Mouse (Mus musculus) ES-E14 (cell line): ENCODE measurements around the gene Psmb8. TPM values are rescaled to one million over a fixed set of nuclear protein-coding genes. Genes with fewer than 3 reads are reported as not detected.

Experiments used
- DNase-seq: peaks from one replicate; pipeline ENCODE4 v3.0.0-alpha.2; 2013; ENCODE audit warnings: low read depth, low spot score
- H3K27ac ChIP-seq: 2 replicates; pipeline ENCODE4 v1.5.1; 2012; ENCODE audit warnings: low read depth, mild to moderate bottlenecking, low read length, moderate library complexity, mixed read lengths; ENCODE audit not compliant: poor library complexity, insufficient read depth, severe bottlenecking
- H3K36me3 ChIP-seq: 2 replicates; pipeline ENCODE4 v1.6.1; 2012; ENCODE audit warnings: mild to moderate bottlenecking, low read length, moderate library complexity, mixed read lengths; ENCODE audit not compliant: control insufficient read depth, poor library complexity, insufficient read depth, severe bottlenecking
- H3K4me1 ChIP-seq, 2 experiments: fragments of 150-350 bp in 1 of 2; sonication (generic) in 1 of 2; 2 replicates each; pipeline ENCODE4 v1.6.1; 2012; ENCODE audit warnings: low read length in 2 of 2, mild to moderate bottlenecking in 1 of 2, mixed read lengths in 1 of 2; ENCODE audit not compliant: control insufficient read depth in 2 of 2, insufficient read depth in 2 of 2, poor library complexity in 1 of 2
- H3K4me3 ChIP-seq, 2 experiments: fragments of 150-350 bp in 1 of 2; sonication (generic) in 1 of 2; 2 replicates each; pipeline ENCODE4 v1.5.1; 2012; ENCODE audit warnings: low read length in 2 of 2, low read depth in 1 of 2, mild to moderate bottlenecking in 1 of 2, mixed read lengths in 1 of 2; ENCODE audit not compliant: insufficient read depth in 1 of 2, poor library complexity in 1 of 2, severe bottlenecking in 1 of 2
- H3K9ac ChIP-seq: 2 replicates; pipeline ENCODE4 v1.6.1; 2012; ENCODE audit warnings: low read depth, mild to moderate bottlenecking, low read length, mixed read lengths; ENCODE audit not compliant: poor library complexity, insufficient read depth, severe bottlenecking
- H3K9me3 ChIP-seq: fragments of 150-350 bp; sonication (generic); 2 replicates; pipeline ENCODE4 v1.6.1; 2012; ENCODE audit warnings: low read depth, mild to moderate bottlenecking, low read length; ENCODE audit not compliant: control insufficient read depth, insufficient read depth
- CHD2 ChIP-seq: IDR thresholded peaks from 2 replicates; pipeline ENCODE4 v1.6.1; 2014; ENCODE audit warnings: mild to moderate bottlenecking, low read depth, low read length, inconsistent platforms
- HCFC1 ChIP-seq: IDR thresholded peaks from 2 replicates; pipeline ENCODE4 v1.6.1; 2012; ENCODE audit warnings: low read length, inconsistent platforms, borderline replicate concordance; ENCODE audit not compliant: insufficient read depth
- MAFK ChIP-seq: IDR thresholded peaks from 2 replicates; pipeline ENCODE4 v1.6.1; 2014; ENCODE audit warnings: mild to moderate bottlenecking, low read depth, low read length, inconsistent platforms; ENCODE audit not compliant: insufficient read depth
- ZC3H11A ChIP-seq: IDR thresholded peaks from 2 replicates; pipeline ENCODE4 v1.6.1; 2012; ENCODE audit warnings: low read depth, mild to moderate bottlenecking, inconsistent platforms, low read length, borderline replicate concordance
- ZNF384 ChIP-seq: IDR thresholded peaks from 2 replicates; pipeline ENCODE4 v1.6.1; 2012; ENCODE audit warnings: low read depth, low read length, inconsistent platforms
- in situ Hi-C, 2 experiments: fragments of 600-800 bp; cut with MboI; formaldehyde crosslinking; loops; one replicate each; pipeline ENCODE4 v1.15.1; 2025; ENCODE audit warnings: low sequenced_read_pairs in 2 of 2, inconsistent platforms in 1 of 2; ENCODE audit not compliant: unreplicated experiment in 2 of 2
- total RNA-seq: library from RNA; depleted of rRNA; stranded (reverse); fragments of 300-350 nt; gene quantifications from 2 replicates; pipeline ENCODE4 v1.2.3, GENCODE M21; 2012; rRNA removed

The Psmb8 gene
- total RNA-seq, result 3.2 and 7.4 TPM in 2 replicates

DNA sequence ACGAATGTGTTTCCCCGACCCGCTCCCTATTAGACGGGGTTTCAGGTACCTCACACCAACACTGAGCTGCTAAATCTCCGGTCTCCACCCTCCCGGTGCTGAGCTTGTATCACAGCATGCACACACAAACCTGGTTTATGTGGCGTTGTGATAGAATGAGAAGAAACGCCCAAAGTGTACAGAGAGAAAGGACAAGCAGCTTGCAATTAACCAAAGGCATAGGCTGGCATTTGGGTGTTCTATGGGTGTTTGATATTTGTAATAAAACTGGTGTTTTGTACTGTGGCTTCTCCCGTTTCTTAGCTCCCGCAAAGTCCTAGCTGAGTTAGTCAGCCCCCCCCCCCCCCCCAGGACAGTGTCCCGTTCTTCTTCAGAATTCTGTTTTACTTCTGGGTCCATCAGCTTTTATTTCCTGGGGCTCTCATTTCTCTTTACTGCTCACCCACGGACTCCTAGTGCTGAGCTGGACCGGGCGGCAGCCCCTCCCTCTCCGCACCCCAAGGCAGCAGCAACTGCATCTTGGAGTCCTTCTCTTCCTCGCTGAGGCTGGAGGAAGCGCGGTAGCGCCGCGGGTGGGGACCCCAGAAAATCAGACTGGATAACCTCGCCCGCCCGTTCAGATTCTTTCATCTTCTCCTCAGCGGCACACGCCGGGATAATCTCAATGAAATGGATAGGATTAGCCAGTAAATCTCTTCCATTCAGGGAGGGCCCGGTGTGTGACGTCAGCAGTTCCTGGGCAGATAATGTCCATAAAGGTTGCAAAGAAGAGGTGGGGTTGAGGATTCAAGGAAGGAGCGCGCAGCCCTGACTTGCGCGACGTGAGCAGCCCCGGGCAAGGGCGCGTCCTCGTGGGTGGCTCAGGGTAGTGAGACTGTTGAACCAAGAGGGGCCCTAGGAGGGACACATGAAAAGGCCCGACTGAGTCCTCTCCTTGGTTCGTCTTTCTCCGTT, at the start of gene Psmb8:
Psmb8 (plus strand) TSS at position 781 of the 954 bp plus-strand sequence.
- H3K4me3 ChIP-seq, result peak within 1 kb of the TSS; percentile 54 to 58
- peak; percentile 71 for DNase-seq
- H3K36me3 ChIP-seq, result no peaks in the 10 kb centered on the region
- H3K4me1 ChIP-seq, result peaks cover 0 to 11% of the 10 kb centered on the region in 2 experiments; a peak in 1 of 4 replicates
- H3K9ac ChIP-seq, result peak within 1 kb of the TSS; percentile 62; the same call in 1 of the 2 replicates
- no peak within 1 kb of the TSS for H3K27ac ChIP-seq
- no peaks in the 10 kb centered on the region for H3K9me3 ChIP-seq
- TF ChIP-seq ZC3H11A, result no peak
- TF ChIP-seq CHD2, result peak; percentile 81; the same call in 1 of the 2 replicates
- TF ChIP-seq ZNF384, result no peak
- TF ChIP-seq MAFK, result no peak
- no peak for TF ChIP-seq HCFC1
- in situ Hi-C loops, result no loop called here

DNA sequence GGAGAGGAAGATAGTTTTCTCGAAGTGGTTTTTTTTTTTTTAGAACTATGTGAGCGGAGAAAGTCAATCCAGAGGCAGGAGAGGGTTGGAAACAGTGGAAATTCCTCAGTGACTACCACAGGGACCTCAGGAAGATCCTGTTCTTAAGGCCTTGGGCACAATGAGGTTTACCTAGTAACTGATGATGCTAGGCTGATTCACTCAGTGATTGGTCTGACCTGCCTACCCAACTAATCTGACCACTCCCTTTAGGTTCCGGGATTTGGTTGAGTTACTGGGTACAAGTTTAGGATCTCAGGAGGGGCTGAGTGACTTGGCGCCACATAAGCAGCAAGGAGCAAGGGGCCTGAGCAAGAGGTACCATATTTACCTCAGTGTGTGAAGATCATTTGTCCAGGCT, 44.6 kb upstream of the Psmb8 start, which contains the start of gene H2-DMb1:
H2-DMb1 (plus strand) TSS at position 150 of the 400 bp plus-strand sequence.
- Histone ChIP-seq H3K36me3 (no peaks in the 10 kb centered on the region), H3K4me1 (no peaks in the 10 kb centered on the region), H3K9ac (no peak within 1 kb of the TSS), H3K9me3 (no peaks in the 10 kb centered on the region), H3K27ac (no peak within 1 kb of the TSS), H3K4me3 (no peak within 1 kb of the TSS)
- in situ Hi-C loops, result no loop called here
- TF ChIP-seq CHD2, result peak; percentile 93
- TF ChIP-seq ZC3H11A, result no peak
- TF ChIP-seq MAFK, result no peak
- DNase-seq, result peak; percentile 69

DNA sequence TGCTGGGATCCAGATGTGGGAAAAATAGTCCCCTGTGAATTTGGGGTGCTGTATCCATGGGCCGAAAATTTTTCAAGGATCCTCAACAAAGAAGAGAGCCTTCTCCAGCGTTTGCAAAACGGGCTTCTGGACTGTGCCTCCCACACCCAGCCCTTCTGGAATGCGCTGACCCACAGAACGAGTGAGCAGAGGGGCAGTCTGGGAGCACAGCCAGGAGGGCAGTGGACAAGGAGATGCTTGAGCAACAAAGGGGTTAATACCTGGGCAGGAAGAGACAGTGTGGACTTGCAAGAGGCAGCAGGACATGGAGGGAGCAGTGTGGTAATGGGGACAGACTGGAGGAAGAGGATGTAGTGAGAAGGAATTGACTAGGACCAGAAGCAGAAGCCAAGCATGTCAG, 42.0 kb upstream of the Psmb8 start:
- Histone ChIP-seq H3K27ac (no peak overlapping the region), H3K4me3 (no peak overlapping the region), H3K9ac (no peak overlapping the region), H3K36me3 (no peaks in the 10 kb centered on the region), H3K9me3 (no peaks in the 10 kb centered on the region), H3K4me1 (no peaks in the 10 kb centered on the region)
- in situ Hi-C loops, result no loop called here
- TF ChIP-seq CHD2 (no peak), MAFK (no peak), ZC3H11A (no peak), ZNF384 (no peak), HCFC1 (no peak)
- DNase-seq, result no peak

DNA sequence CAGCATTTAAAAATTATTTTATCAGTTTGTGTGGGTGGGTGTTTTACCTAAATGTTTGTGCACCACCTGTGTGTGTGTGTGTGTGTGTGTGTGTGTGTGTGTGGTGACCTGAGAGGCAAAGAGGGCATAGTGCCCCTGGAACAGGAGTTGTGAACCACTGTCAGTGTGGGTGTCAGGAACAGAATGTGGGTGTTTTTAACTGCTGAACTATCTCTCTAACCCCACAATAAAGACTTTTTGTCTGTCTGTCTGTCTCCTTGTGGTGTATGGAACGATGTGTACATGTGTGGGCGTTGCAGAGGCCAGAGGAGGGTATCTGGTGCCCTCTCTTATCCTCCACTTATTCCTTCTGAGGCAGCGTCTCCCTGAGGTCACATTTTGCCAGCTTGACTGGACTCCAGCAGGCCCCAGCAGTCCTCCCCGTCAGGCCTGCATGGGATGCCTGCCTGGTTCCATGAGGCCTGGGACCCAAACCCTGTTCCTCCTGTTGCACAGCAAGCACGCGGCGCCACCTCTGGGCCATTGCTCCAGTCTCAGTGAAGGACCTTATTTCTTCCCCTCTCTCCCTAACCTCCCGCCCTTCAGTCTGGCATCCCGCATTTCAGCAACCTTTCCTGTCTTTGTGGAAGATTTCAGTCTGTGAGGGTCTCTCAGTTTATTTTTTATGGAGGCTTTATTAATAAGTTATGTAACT, 33.2 kb upstream of the Psmb8 start:
- H3K4me1 ChIP-seq, result no peaks in the 10 kb centered on the region
- in situ Hi-C loops, result no loop called here
- no peak for TF ChIP-seq ZC3H11A
- H3K36me3 ChIP-seq, result no peaks in the 10 kb centered on the region
- no peaks in the 10 kb centered on the region for H3K9me3 ChIP-seq
- H3K27ac ChIP-seq, result no peak overlapping the region
- H3K9ac ChIP-seq, result no peak overlapping the region
- no peak for DNase-seq
- H3K4me3 ChIP-seq, result no peak overlapping the region
